Mouse (Mus musculus) spleen, postnatal 36 days (tissue): Measurements from ENCODE around the gene Rad51c.
A peak's percentile ranks its signal among the peaks of the same experiment; 100 is the strongest.

Experiments
- DNase-seq, 2 experiments: peaks; one replicate each; pipeline ENCODE4 v3.0.0; 2022; ENCODE audit warnings: low spot score in 2 of 2, mixed read lengths in 1 of 2

Gene Rad51c

DNA sequence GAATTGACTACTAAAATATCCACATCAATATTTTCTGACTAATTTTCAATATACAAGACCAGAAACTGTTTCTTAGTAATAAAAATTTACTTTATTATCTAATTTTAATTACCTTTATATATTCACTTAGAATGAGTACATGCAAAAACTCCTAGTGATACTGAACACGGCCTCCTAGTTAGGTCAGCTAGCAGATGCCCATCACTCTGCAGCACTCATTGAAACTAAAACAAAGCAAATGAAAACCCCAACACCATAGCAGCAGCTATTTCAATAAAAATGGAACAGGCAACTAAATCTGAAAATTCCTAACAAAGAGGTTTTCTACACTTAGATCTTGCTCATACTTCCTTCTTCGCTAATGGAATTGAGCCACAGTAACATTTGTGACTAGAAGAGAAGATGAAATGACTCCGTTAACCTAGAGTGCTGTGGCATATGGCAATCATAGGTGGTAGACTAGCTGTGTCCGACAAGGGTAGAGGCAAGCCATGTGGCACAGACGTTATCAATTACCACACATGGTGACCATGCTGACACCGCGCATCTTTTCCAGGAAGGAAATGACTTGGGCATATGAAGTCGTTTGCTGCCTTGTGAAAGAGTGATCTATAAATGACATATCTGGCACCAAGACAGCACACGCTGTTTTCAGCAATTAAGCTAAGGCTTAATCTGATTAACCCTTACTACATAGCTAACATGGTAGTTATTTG is 36.7 kb downstream of the Rad51c start:
- DNase-seq = peak; percentile 21 to 25

- DNase-seq = no peak
Measured at GRCm38 (mm10) chr11:87367061-87367460, 37.7 kb downstream of the Rad51c start.

DNA sequence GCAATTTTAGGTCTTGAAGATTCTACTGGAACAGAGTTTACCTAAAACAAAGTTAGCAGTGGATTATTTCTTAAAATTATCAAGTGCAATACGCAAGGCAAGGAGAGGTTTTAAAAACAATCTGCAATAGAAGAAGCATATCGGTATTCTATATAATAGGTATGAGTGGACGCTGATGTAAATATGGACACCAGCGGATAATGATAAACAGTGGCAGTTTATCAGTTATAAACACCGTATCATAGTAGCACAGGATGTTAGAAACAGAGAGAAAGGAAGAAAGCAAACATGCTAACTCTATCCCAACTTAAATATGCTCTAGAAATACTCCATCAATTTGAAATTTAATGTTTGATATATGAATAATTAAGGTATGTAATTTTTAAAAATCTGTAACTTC is 39.6 kb downstream of the Rad51c start:
- no peak for DNase-seq

DNA sequence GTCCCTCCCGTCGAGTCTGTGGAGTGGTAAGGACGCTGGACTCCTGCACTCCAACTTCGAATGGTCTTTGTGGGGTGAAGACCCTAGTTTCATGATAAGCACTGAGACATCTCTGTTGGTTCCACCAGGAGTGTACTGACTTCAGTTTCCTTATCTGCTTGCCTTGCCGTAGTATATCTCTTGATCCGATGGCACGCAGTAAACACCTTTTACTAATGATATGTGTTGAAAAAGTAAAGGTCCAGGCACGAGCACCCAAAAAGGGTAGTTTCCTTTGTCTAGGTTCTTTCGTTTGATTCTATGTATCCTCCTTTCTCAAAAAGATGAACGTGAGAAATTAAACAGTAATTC is 45.5 kb downstream of the Rad51c start:
- DNase-seq = no peak

DNA sequence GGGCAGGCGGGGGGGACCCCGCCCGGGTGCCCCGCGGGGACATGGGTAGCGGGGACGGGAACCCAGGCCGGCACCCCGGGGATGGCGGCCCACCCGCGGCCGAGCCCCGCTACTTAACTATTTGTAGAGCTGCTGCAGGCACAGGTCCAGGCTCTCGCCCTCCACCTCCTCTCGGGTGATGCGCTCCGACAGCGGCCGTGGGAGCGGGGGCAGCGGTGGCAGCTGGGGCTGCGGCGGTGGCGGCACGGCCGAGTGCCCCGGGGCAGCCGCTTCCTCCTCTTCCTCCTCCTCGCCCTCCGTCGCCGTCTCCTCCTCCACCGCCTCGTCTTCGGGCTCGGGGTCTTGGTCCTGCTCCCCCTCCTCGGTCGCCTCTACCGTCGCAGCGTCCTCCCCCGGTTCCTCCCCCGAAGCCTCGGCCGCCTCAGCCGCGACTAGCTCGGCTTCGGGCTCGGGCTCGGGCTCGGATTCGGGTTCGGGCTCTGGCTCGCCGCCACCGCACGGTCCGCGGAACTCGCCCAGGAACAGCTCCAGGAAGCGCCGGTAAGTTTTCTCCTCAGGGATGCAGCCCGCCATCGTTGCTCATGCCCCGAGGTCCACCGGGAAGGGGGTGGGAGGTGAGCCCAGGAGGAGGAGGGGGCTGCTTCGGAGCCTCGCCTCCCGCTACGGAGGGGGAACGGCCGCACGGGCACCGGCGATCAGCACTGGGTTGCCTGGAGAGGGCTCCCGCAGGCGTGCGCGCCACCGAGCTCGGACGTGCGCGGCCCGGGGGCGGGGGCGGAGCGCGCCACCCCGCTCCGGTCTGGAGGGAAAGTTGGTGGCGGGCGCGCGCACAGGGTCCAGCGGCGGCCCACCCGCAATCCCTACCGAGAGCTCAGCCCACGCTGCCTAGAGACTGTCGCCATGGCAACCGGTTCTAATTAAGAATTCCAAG is 46.2 kb downstream of the Rad51c start, which contains the start of gene Ppm1e:
TSS of gene Ppm1e (minus strand) at position 693 of the 931 bp plus-strand sequence.
- DNase-seq = peak; percentile 71

DNA sequence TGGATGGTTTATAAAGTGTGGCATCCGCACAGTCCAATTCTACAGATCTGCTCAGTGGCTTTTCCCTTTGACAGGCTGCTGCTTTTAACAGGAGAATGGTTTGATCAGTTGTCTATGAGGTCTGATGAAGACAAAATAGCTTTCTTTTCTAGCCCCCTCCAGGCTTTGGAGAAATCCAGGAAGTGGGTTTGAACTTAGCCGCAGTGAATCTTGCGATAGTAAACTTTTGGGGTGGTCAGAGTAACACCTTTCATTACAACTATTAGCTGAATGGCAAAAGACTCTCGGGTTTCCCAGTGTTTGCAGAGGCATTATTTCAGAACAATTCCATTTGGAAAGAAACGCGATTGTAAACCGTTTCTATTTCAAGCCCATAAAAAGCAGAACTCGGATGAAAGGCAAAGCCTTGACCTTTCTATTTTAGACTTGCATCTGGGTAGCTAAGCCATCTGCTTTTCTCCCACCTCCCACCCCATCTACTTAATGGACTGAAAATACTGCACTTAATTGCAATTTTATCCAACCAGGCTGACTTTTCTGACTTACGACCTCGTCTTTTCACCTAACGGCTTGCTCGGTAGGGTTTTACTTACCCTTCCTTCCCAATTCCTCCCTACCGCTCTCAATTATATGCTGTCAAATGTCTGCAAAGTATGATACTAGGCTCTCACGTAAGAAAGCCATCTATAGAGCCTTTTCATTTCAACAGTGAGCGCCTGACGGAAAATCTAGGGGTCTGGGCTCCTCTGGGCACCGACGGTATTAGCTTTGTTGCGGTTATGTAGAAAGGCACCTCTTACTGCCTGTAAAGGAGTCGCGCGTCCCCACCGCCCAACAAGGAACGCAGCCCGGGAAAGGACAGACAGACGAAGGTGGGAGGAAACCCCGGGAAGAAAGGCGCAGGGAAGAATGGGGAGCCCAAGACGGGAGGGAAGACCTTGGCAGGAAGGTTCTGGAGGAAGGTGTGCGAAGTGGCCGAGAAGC is 47.1 kb downstream of the Rad51c start:
- DNase-seq = peak; percentile 5 to 6

- no peak for DNase-seq
Measured at GRCm38 (mm10) chr11:87354861-87355260, 49.9 kb downstream of the Rad51c start.

DNA sequence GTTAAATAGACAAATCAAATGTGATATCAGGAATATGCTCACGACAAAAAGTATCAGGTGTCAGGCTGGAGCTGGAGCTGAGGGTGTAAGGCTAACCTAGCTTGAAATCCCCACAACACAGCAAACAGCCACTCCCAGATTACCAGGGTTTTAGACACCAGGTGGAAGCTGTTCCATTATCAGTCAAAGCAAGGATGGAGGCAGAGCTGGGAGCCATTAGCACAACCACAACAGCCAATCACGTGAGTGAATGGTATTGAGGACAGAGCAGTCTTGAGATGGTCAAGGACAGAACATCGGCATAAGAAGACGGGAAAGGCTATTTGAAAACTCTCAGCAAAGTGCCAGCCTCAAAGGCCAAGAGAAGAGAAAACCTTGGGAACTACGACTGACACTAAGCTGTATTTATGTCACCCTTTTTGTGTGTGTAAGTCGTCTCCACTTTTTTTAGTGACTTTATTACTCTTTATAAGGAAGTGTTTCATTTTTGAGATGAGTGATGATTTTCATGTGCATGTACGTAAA is 51.0 kb downstream of the Rad51c start:
- DNase-seq = no peak
